Comparison of ENCODE assay signal across 31 mouse cellular contexts in genomic region chr9:45030341-45030740, GRCm38 (mm10). TPM values are rescaled to one million over a fixed set of nuclear protein-coding genes. Genes with fewer than 3 reads are reported as not detected.
"Had no signal": no experiment of that assay in that cellular context is flagged by ENCODE, and none has a peak within 500 bp of the region (broad histone marks: within the 10 kb centered on the region; RNA-seq: fewer than 3 reads in every experiment).

No protein-coding gene starts in this region.

- DNase-seq: kidney, adult 2 months; kidney, postnatal 25 days; layer of hippocampus, adult 9-11 months; layer of hippocampus, postnatal 36 days; lung, adult 18-20 months; lung, postnatal 10 days; lung, postnatal 36 days; right cerebral cortex, postnatal 4 days; thymus, adult 2 months; thymus, postnatal 14 days had no signal

- H3K4me1 ChIP-seq: liver, embryonic 12.5 days; lung, embryonic 15.5 days; megakaryocyte, embryonic 14.5 days; midbrain, embryonic 10.5 days; midbrain, embryonic 13.5 days; neural tube, embryonic 13.5 days had no signal

- H3K9me3 ChIP-seq: liver, embryonic 12.5 days; liver, embryonic 15.5 days; lung, embryonic 15.5 days; megakaryocyte, embryonic 14.5 days; midbrain, embryonic 10.5 days; midbrain, embryonic 13.5 days; neural tube, embryonic 13.5 days had no signal

- ATAC-seq: intestine, postnatal 0 days; liver, embryonic 12.5 days; midbrain, embryonic 13.5 days; midbrain, embryonic 16.5 days had no signal

- H3K4me3 ChIP-seq: layer of hippocampus, adult 2 months; left cerebral cortex, adult 2 months; liver, embryonic 12.5 days; liver, embryonic 15.5 days; lung, embryonic 15.5 days; megakaryocyte, embryonic 14.5 days; midbrain, embryonic 10.5 days; midbrain, embryonic 13.5 days; myocyte; neural tube, embryonic 13.5 days had no signal

- H3K27ac ChIP-seq: kidney, postnatal 0 days; layer of hippocampus, adult 2 months; left cerebral cortex, adult 2 months; liver, embryonic 12.5 days; liver, embryonic 15.5 days; lung, embryonic 15.5 days; midbrain, embryonic 10.5 days; midbrain, embryonic 13.5 days; neural tube, embryonic 13.5 days; stomach, postnatal 0 days had no signal

- H3K36me3 ChIP-seq: liver, embryonic 12.5 days; liver, embryonic 15.5 days; lung, embryonic 15.5 days; midbrain, embryonic 10.5 days; midbrain, embryonic 13.5 days; neural tube, embryonic 13.5 days had no signal

- H3K27me3 ChIP-seq: lung, embryonic 15.5 days had no signal

- H3K9ac ChIP-seq: liver, embryonic 12.5 days; liver, embryonic 15.5 days; lung, embryonic 15.5 days; midbrain, embryonic 13.5 days; neural tube, embryonic 13.5 days had no signal

- H3K4me2 ChIP-seq: liver, embryonic 12.5 days; liver, embryonic 15.5 days; lung, embryonic 15.5 days; midbrain, embryonic 13.5 days; neural tube, embryonic 13.5 days had no signal

RNA-seq across cellular contexts. Expression of gene Mpzl2, which starts 9.3 kb away (rescaled TPM):
- total RNA-seq: monocyte, adult 5-6 weeks had no signal
- polyA plus RNA-seq: myocyte had no signal

RNA-seq across cellular contexts. Expression of gene Cd3e, which starts 20.9 kb away (rescaled TPM):
- total RNA-seq: layer of hippocampus, adult 2 months; layer of hippocampus, postnatal 36 days; left cerebral cortex, adult 2 months; left cerebral cortex, postnatal 10 days; left cerebral cortex, postnatal 36 days had no signal
- polyA plus RNA-seq: kidney, embryonic 14.5 days; limb, embryonic 11.5 days; liver, embryonic 12.5 days; liver, embryonic 15.5 days; midbrain, embryonic 10.5 days; midbrain, embryonic 13.5 days; midbrain, embryonic 16.5 days; myocyte; stomach, embryonic 14.5 days; stomach, postnatal 0 days had no signal

RNA-seq across cellular contexts. Expression of gene Jaml, which starts 48.6 kb away (rescaled TPM):
- polyA plus RNA-seq: kidney, embryonic 14.5 days; liver, embryonic 12.5 days; myocyte had no signal

RNA-seq across cellular contexts. Expression of gene Cd3d, which starts 48.8 kb away (rescaled TPM):
- total RNA-seq: layer of hippocampus, adult 2 months; layer of hippocampus, postnatal 36 days; left cerebral cortex, adult 2 months; left cerebral cortex, postnatal 10 days; left cerebral cortex, postnatal 36 days had no signal
- polyA plus RNA-seq: kidney, embryonic 14.5 days; limb, embryonic 11.5 days; limb, embryonic 14.5 days; liver, embryonic 12.5 days; midbrain, embryonic 10.5 days; midbrain, embryonic 13.5 days; midbrain, embryonic 16.5 days; myocyte; neural tube, embryonic 13.5 days; stomach, embryonic 14.5 days had no signal
